Mouse (Mus musculus): Measurements from ENCODE around the gene Mybbp1a. TPM values are rescaled to one million over a fixed set of nuclear protein-coding genes. Genes with fewer than 3 reads are reported as not detected.

Mybbp1a gene
- polyA plus RNA-seq (2014; fragmentation: Nextera tagmentation; extraction: Ambion mirVana) = 61.9 and 64.7 TPM in 2 replicates

DNA sequence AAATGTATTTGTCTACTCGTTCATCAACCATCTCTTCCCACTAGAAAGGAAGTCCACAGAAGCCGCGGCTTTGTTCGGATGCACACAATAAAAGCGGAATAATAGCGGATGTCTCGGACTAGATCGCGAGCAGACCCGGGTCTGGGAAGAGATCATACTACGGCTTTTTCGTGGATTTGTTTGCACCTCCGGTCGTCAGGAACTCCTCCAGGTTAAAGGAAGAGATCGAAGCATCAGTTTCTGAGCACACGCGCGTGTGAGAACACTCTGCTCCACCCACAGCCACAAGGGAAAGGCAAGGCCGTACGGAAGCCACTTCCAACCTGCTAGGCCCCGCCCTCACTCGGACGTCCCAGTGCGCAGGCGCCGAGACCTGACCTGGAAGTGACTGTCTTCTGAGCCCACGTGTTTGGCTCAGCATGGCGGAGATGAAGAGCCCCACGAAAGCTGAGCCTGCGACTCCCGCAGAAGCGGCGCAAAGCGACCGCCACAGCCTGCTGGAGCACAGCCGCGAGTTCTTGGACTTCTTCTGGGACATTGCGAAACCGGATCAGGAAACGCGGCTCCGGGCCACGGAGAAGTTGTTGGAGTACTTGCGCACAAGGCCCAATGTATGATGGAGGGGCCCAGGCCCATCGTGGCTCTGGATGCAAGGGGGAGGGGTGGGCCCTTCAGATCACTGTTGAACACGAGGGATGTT, at the start of gene Mybbp1a:
Mybbp1a (plus strand) TSS at position 391 of the 700 bp plus-strand sequence.
- peak; percentile 88 for ATAC-seq (ENCODE audit: insufficient number of reproducible peaks, insufficient read depth, low FRiP score, low read depth)
- H3K4me1 ChIP-seq (ENCODE audit: control insufficient read depth in 2 of 2, insufficient read depth in 2 of 2, low read length in 2 of 2) = peaks cover 5 to 8% of the 10 kb centered on the region in 2 experiments
- peak within 1 kb of the TSS; percentile 86 for H3K9ac ChIP-seq (ENCODE audit: low read length)
- H3K4me2 ChIP-seq (ENCODE audit: low read length) = peak within 1 kb of the TSS; percentile 89
- peak within 1 kb of the TSS; percentile 75 for H3K4me3 ChIP-seq (ENCODE audit: control insufficient read depth in 1 of 2, insufficient read depth in 1 of 2, low read depth in 1 of 2, low read length in 2 of 2)
- WGBS = under 1% methylated on average over 46 of the region's 46 CpGs
- no peaks in the 10 kb centered on the region for H3K9me3 ChIP-seq (ENCODE audit: control insufficient read depth, low read length)
- H3K36me3 ChIP-seq (ENCODE audit: control insufficient read depth, insufficient read depth, low read length) = peaks cover 41% of the 10 kb centered on the region
- H3K27me3 ChIP-seq (ENCODE audit: control insufficient read depth, insufficient read depth, low read length) = no peaks in the 10 kb centered on the region
- peak within 1 kb of the TSS; percentile 78 to 90 for H3K27ac ChIP-seq (replicated peaks in 1 of 2; ENCODE audit: control insufficient read depth in 1 of 2, insufficient read depth in 1 of 2, low read depth in 2 of 2, low read length in 2 of 2)

DNA sequence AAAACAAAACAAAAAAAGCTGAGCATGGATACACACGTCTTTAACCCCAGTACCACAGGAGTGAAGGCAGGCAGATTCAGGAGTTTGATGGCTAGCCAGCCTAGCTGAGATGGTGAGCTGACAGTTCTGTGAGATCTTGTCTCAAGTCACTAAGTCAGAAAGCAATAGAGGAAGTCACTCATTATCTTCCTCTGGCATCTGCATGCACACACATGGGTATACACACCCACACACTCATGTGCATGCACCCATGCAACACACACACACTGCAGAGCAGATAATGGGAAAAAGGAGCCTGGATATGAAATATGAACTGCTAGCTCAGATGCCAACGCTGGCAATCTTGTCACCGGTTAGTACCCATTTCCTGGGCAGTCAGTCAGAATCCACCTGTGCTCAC, 47.9 kb upstream of the Mybbp1a start:
- Histone ChIP-seq H3K36me3 (ENCODE audit: control insufficient read depth, insufficient read depth, low read length) (peaks cover 89% of the 10 kb centered on the region), H3K4me3 (ENCODE audit: control insufficient read depth in 1 of 2, insufficient read depth in 1 of 2, low read depth in 1 of 2, low read length in 2 of 2) (no peak overlapping the region), H3K4me1 (ENCODE audit: control insufficient read depth in 2 of 2, insufficient read depth in 2 of 2, low read length in 2 of 2) (peaks cover 37 to 50% of the 10 kb centered on the region in 2 experiments), H3K4me2 (ENCODE audit: low read length) (no peak overlapping the region), H3K9me3 (ENCODE audit: control insufficient read depth, low read length) (no peaks in the 10 kb centered on the region), H3K27ac (replicated peaks in 1 of 2; ENCODE audit: control insufficient read depth in 1 of 2, insufficient read depth in 1 of 2, low read depth in 2 of 2, low read length in 2 of 2) (peak overlapping the region in 1 of 2 experiments; percentile 33; a peak in 2 of 4 replicates), H3K27me3 (ENCODE audit: control insufficient read depth, insufficient read depth, low read length) (no peaks in the 10 kb centered on the region), H3K9ac (ENCODE audit: low read length) (no peak overlapping the region)
- no peak for ATAC-seq (ENCODE audit: insufficient number of reproducible peaks, insufficient read depth, low FRiP score, low read depth)
- 87% methylated on average over 3 of the region's 3 CpGs for WGBS

DNA sequence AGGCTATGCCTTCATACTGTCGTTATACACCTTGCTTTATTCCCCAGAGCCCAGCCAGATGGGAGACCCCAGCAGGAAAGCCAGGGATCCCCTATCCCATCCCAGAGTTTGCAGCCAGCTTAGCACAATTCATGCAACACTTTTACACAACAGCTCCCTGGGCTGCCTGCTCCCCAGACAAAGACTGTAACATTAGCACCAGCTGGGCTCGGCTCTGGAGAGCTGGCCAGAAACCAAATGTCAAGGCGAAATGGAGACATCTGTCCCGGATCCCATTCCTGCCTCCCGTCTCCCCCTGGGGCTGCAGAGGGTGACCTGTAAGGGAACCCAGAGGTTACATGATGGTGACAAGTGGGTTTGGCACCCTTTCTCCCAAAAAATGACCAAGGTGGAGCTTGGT, 47.5 kb upstream of the Mybbp1a start:
- no peak for ATAC-seq (ENCODE audit: insufficient number of reproducible peaks, insufficient read depth, low FRiP score, low read depth)
- peaks cover 89% of the 10 kb centered on the region for H3K36me3 ChIP-seq (ENCODE audit: control insufficient read depth, insufficient read depth, low read length)
- peak overlapping the region in 1 of 2 experiments; percentile 33; a peak in 2 of 4 replicates for H3K27ac ChIP-seq (replicated peaks in 1 of 2; ENCODE audit: control insufficient read depth in 1 of 2, insufficient read depth in 1 of 2, low read depth in 2 of 2, low read length in 2 of 2)

DNA sequence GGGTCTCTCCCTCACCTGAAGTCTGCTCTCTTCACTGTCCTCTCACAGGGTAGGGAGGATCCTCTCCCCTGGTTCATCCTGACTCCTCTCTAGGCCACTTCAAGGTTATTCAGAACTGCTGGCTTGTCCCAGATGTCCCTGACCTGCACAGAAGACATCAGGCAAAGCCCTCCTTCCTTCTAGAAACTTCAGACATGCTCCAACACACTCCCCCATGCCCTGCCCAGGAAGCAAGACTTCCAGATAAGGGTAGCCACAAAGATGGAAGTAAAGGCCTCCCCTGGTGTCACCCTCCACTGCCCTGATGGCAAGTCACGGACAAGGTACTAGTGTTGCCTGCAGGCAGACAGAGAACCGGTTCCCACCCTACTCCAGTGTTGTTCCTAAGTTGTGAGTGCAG, 46.5 kb upstream of the Mybbp1a start:
- peaks cover 39 to 58% of the 10 kb centered on the region in 2 experiments for H3K4me1 ChIP-seq (ENCODE audit: control insufficient read depth in 2 of 2, insufficient read depth in 2 of 2, low read length in 2 of 2)
- ATAC-seq (ENCODE audit: insufficient number of reproducible peaks, insufficient read depth, low FRiP score, low read depth) = no peak
- H3K9ac ChIP-seq (ENCODE audit: low read length) = peak overlapping the region; percentile 19; the same call in 1 of the 2 replicates
- no peak overlapping the region for H3K4me2 ChIP-seq (ENCODE audit: low read length)
- no peak overlapping the region for H3K4me3 ChIP-seq (ENCODE audit: control insufficient read depth in 1 of 2, insufficient read depth in 1 of 2, low read depth in 1 of 2, low read length in 2 of 2)
- H3K27ac ChIP-seq (replicated peaks in 1 of 2; ENCODE audit: control insufficient read depth in 1 of 2, insufficient read depth in 1 of 2, low read depth in 2 of 2, low read length in 2 of 2) = peak overlapping the region in 1 of 2 experiments; percentile 1; a peak in 1 of 4 replicates
- H3K27me3 ChIP-seq (ENCODE audit: control insufficient read depth, insufficient read depth, low read length) = no peaks in the 10 kb centered on the region
- H3K36me3 ChIP-seq (ENCODE audit: control insufficient read depth, insufficient read depth, low read length) = peaks cover 89% of the 10 kb centered on the region
- H3K9me3 ChIP-seq (ENCODE audit: control insufficient read depth, low read length) = no peaks in the 10 kb centered on the region
- 60% methylated on average over 2 of the region's 2 CpGs for WGBS

More for the DNA sequence above, 47.5 kb upstream of the Mybbp1a start:
- Histone ChIP-seq H3K4me1 (ENCODE audit: control insufficient read depth in 2 of 2, insufficient read depth in 2 of 2, low read length in 2 of 2) (peaks cover 37 to 53% of the 10 kb centered on the region in 2 experiments), H3K27me3 (ENCODE audit: control insufficient read depth, insufficient read depth, low read length) (no peaks in the 10 kb centered on the region), H3K4me2 (ENCODE audit: low read length) (no peak overlapping the region), H3K9ac (ENCODE audit: low read length) (no peak overlapping the region; the same call in 1 of the 2 replicates), H3K9me3 (ENCODE audit: control insufficient read depth, low read length) (no peaks in the 10 kb centered on the region), H3K4me3 (ENCODE audit: control insufficient read depth in 1 of 2, insufficient read depth in 1 of 2, low read depth in 1 of 2, low read length in 2 of 2) (no peak overlapping the region)
- 56% methylated on average over 5 of the region's 5 CpGs for WGBS

DNA sequence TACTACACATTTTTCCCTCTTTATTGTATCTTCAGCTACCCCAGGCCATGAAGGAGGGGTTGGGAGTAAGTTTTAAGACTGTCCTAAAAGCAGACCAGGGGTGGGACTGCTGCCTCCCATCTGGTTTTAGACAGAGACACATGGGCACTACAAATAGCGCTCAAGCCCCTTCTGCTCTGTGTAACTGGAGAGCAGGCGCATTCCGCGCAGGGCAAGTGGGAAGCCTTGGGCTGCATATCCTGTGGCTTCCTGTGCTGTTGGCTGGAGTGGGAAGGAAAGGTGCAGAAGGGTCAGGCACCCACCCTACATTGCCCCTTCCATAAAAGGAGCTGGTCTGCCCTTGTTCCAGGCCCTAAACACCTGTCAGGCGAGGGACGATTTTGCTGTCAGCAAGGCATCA, 45.5 kb upstream of the Mybbp1a start:
- ATAC-seq (ENCODE audit: insufficient number of reproducible peaks, insufficient read depth, low FRiP score, low read depth) = no peak; the same call in 1 of the 2 replicates

DNA sequence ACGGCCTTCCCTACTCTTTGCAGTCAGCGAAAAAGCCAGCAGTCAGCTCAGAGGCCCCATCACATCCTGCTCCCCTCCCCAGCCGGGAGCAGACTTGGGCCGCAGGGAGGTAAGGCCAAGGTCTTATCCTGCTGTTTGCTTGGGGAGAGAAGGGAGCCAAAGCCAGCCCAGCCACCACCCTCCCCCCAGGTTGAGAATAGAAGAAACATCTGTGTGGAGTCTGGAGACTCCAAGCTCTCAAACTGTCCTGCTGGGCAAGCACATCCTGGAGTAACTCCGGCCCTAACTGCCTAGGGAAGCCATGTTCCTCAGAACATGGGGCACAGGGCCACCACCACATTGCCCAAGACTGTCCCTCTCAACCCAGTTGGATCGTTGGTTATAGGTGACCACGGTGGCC, 44.5 kb upstream of the Mybbp1a start:
- peaks cover 89% of the 10 kb centered on the region for H3K36me3 ChIP-seq (ENCODE audit: control insufficient read depth, insufficient read depth, low read length)
- no peak overlapping the region for H3K4me3 ChIP-seq (ENCODE audit: control insufficient read depth in 1 of 2, insufficient read depth in 1 of 2, low read depth in 1 of 2, low read length in 2 of 2)
- ATAC-seq (ENCODE audit: insufficient number of reproducible peaks, insufficient read depth, low FRiP score, low read depth) = peak; percentile 60
- 40% methylated on average over 7 of the region's 7 CpGs for WGBS
- H3K4me1 ChIP-seq (ENCODE audit: control insufficient read depth in 2 of 2, insufficient read depth in 2 of 2, low read length in 2 of 2) = peaks cover 39 to 61% of the 10 kb centered on the region in 2 experiments
- H3K9me3 ChIP-seq (ENCODE audit: control insufficient read depth, low read length) = no peaks in the 10 kb centered on the region
- peak overlapping the region; percentile 81 to 90 for H3K27ac ChIP-seq (replicated peaks in 1 of 2; ENCODE audit: control insufficient read depth in 1 of 2, insufficient read depth in 1 of 2, low read depth in 2 of 2, low read length in 2 of 2)
- peak overlapping the region; percentile 35 for H3K4me2 ChIP-seq (ENCODE audit: low read length)
- H3K27me3 ChIP-seq (ENCODE audit: control insufficient read depth, insufficient read depth, low read length) = no peaks in the 10 kb centered on the region
- peak overlapping the region; percentile 21; the same call in 1 of the 2 replicates for H3K9ac ChIP-seq (ENCODE audit: low read length)

More for the DNA sequence above, 45.5 kb upstream of the Mybbp1a start:
- peak overlapping the region; percentile 81 to 90 for H3K27ac ChIP-seq (replicated peaks in 1 of 2; ENCODE audit: control insufficient read depth in 1 of 2, insufficient read depth in 1 of 2, low read depth in 2 of 2, low read length in 2 of 2)
- no peak overlapping the region for H3K9ac ChIP-seq (ENCODE audit: low read length)
- peaks cover 39 to 58% of the 10 kb centered on the region in 2 experiments for H3K4me1 ChIP-seq (ENCODE audit: control insufficient read depth in 2 of 2, insufficient read depth in 2 of 2, low read length in 2 of 2)
- no peak overlapping the region for H3K4me2 ChIP-seq (ENCODE audit: low read length)
- H3K27me3 ChIP-seq (ENCODE audit: control insufficient read depth, insufficient read depth, low read length) = no peaks in the 10 kb centered on the region
- WGBS = 27% methylated on average over 6 of the region's 6 CpGs
- no peak overlapping the region for H3K4me3 ChIP-seq (ENCODE audit: control insufficient read depth in 1 of 2, insufficient read depth in 1 of 2, low read depth in 1 of 2, low read length in 2 of 2)
- peaks cover 89% of the 10 kb centered on the region for H3K36me3 ChIP-seq (ENCODE audit: control insufficient read depth, insufficient read depth, low read length)
- no peaks in the 10 kb centered on the region for H3K9me3 ChIP-seq (ENCODE audit: control insufficient read depth, low read length)

DNA sequence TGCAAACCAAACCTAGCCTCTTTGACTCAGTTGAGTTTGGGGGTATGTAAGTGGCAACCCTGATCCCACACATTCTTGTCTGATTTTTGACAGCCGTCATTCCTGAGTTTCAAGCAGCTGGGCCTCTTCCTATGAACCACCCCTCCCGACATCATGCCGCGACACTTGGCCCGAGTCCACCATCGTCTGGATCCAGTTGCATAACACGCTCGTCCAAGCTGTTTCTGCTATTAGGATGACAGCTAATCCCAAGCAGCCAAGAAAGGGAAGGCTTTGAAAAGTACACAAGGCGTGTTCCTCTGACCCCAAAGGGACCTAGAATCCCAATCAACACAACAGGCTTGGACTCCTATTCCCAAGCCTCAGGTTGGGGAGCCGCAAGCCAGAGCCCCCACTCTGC, 44.1 kb upstream of the Mybbp1a start:
- Histone ChIP-seq H3K4me2 (ENCODE audit: low read length) (peak overlapping the region; percentile 35), H3K36me3 (ENCODE audit: control insufficient read depth, insufficient read depth, low read length) (peaks cover 89% of the 10 kb centered on the region), H3K9ac (ENCODE audit: low read length) (peak overlapping the region; percentile 31; the same call in 1 of the 2 replicates), H3K4me3 (ENCODE audit: control insufficient read depth in 1 of 2, insufficient read depth in 1 of 2, low read depth in 1 of 2, low read length in 2 of 2) (no peak overlapping the region), H3K27me3 (ENCODE audit: control insufficient read depth, insufficient read depth, low read length) (no peaks in the 10 kb centered on the region), H3K27ac (replicated peaks in 1 of 2; ENCODE audit: control insufficient read depth in 1 of 2, insufficient read depth in 1 of 2, low read depth in 2 of 2, low read length in 2 of 2) (peak overlapping the region; percentile 81 to 90), H3K9me3 (ENCODE audit: control insufficient read depth, low read length) (no peaks in the 10 kb centered on the region), H3K4me1 (ENCODE audit: control insufficient read depth in 2 of 2, insufficient read depth in 2 of 2, low read length in 2 of 2) (peaks cover 42 to 65% of the 10 kb centered on the region in 2 experiments)
- 17% methylated on average over 10 of the region's 10 CpGs for WGBS
- peak; percentile 49 for ATAC-seq (ENCODE audit: insufficient number of reproducible peaks, insufficient read depth, low FRiP score, low read depth)
